Mouse (Mus musculus) G1E (cell line): ENCODE data around the gene Abcg4.

Experiments used
- CTCF ChIP-seq: IDR thresholded peaks from 2 replicates; pipeline ENCODE4 v1.5.1; 2012; ENCODE audit warnings: low read depth, low read length, inconsistent platforms, mixed read lengths
- GATA1 ChIP-seq: IDR thresholded peaks from 2 replicates; pipeline ENCODE4 v1.6.1; 2012; ENCODE audit warnings: borderline replicate concordance, low read length, inconsistent platforms, mixed read lengths
- POLR2AphosphoS5 ChIP-seq: IDR thresholded peaks from 2 replicates; pipeline ENCODE4 v1.6.1; 2012; ENCODE audit warnings: low read depth, low read length, inconsistent platforms; ENCODE audit not compliant: insufficient replicate concordance
- TAL1 ChIP-seq: conservative IDR thresholded peaks from 2 replicates; pipeline ENCODE4 v1.6.1; 2012; ENCODE audit warnings: low read depth, low read length, inconsistent platforms, mixed read lengths

- no peak for TF ChIP-seq CTCF
- no peak for TF ChIP-seq GATA1
- TF ChIP-seq TAL1: no peak
- no peak for TF ChIP-seq POLR2AphosphoS5
Observed at GRCm38 (mm10) chr9:44267319-44268026, 20.9 kb downstream of the Abcg4 start.
